Mouse (Mus musculus) CH12.LX (cell line): Measurements from ENCODE around the gene Parp4.

Experiments used
- CTCF ChIP-seq, 2 experiments: IDR thresholded peaks in 1 of 2; conservative IDR thresholded peaks in 1 of 2; 2 replicates each; pipeline ENCODE4 v1.5.1; 2011 to 2012; ENCODE audit warnings: low read depth in 2 of 2, low read length in 2 of 2, improper control_type of control experiment in 1 of 2, inconsistent platforms in 1 of 2, mild to moderate bottlenecking in 1 of 2, moderate library complexity in 1 of 2
- E2F4 ChIP-seq: IDR thresholded peaks from 2 replicates; pipeline ENCODE4 v1.6.1; 2011; ENCODE audit warnings: low read depth, low read length, improper control_type of control experiment; ENCODE audit not compliant: insufficient replicate concordance
- HCFC1 ChIP-seq: IDR thresholded peaks from 2 replicates; pipeline ENCODE4 v1.6.1; 2012; ENCODE audit warnings: low read depth, mild to moderate bottlenecking, inconsistent platforms, low read length, improper control_type of control experiment
- TCF12 ChIP-seq: IDR thresholded peaks from 2 replicates; pipeline ENCODE4 v1.6.1; 2014; ENCODE audit warnings: low read depth, mild to moderate bottlenecking, inconsistent platforms, low read length, improper control_type of control experiment
- USF2 ChIP-seq: conservative IDR thresholded peaks from 2 replicates; pipeline ENCODE4 v1.6.1; 2011; ENCODE audit warnings: low read depth, low read length, improper control_type of control experiment

- TF ChIP-seq CTCF (conservative IDR thresholded peaks at IDR 0.05 in 1 of 2, IDR thresholded peaks at IDR 0.05 in 1 of 2; ENCODE audit: low read depth in 2 of 2, low read length in 2 of 2): no peak
- no peak for TF ChIP-seq HCFC1
- no peak for TF ChIP-seq E2F4
- TF ChIP-seq TCF12: no peak
- TF ChIP-seq USF2: no peak
These were observed 816 bp downstream of the Parp4 start for GRCm38 (mm10) chr14:56575969-56576901.
